Mouse (Mus musculus) layer of hippocampus, adult 2 months (tissue): ENCODE measurements at regions not wholly inside any gene's neighbourhood (a gene's known extent, or its start where the extent isn't known, plus 50 kb on each side); places are given as distances from the start of the nearest gene placed in this dataset.
"Not testable (repeated sequence)": the region's sequence is repeated elsewhere in the genome, so short reads cannot be mapped to it uniquely, and the experiment has no call there.

Experiments
- DNase-seq, 2 experiments: peaks; one replicate each; pipeline ENCODE4 v3.0.0; 2022; ENCODE audit warnings: low spot score in 2 of 2
- H3K27ac ChIP-seq: fragments of 200-600 bp; 2 replicates; pipeline ENCODE4 v1.8.1; 2022
- H3K4me3 ChIP-seq: fragments of 200-600 bp; 2 replicates; pipeline ENCODE4 v1.8.1; 2022; ENCODE audit warnings: mild to moderate bottlenecking
- CTCF ChIP-seq: fragments of 200-600 bp; conservative IDR thresholded peaks from 2 replicates; pipeline ENCODE4 v1.8.1; 2022; ENCODE audit warnings: antibody characterized with exemption, mild to moderate bottlenecking, moderate library complexity

- no peak overlapping the region for H3K4me3 ChIP-seq
- H3K27ac ChIP-seq: no peak overlapping the region
- TF ChIP-seq CTCF: no peak
- DNase-seq: no peak
These were observed 987.6 kb upstream of the Gm38303 start for GRCm38 (mm10) chr3:11323101-11323500.

- no peak overlapping the region for H3K27ac ChIP-seq
- no peak for TF ChIP-seq CTCF
- no peak overlapping the region for H3K4me3 ChIP-seq
- peak in 1 of 2 experiments; percentile 1 for DNase-seq
These were observed 957.5 kb upstream of the Gm38303 start for GRCm38 (mm10) chr3:11293001-11293400.

- DNase-seq: peak in 1 of 2 experiments; percentile 25
These were observed 925.6 kb upstream of the Gm38303 start for GRCm38 (mm10) chr3:11261052-11261451.

GRCm38 (mm10) chr3:11213996-11214395, 878.5 kb upstream of the Gm38303 start:
- no peak for TF ChIP-seq CTCF
- Histone ChIP-seq H3K27ac (no peak overlapping the region), H3K4me3 (no peak overlapping the region)
- DNase-seq: no peak

More at GRCm38 (mm10) chr3:11261052-11261451, 925.6 kb upstream of the Gm38303 start:
- no peak for TF ChIP-seq CTCF
- H3K27ac ChIP-seq: no peak overlapping the region
- H3K4me3 ChIP-seq: no peak overlapping the region

- H3K27ac ChIP-seq, DNase-seq, H3K4me3 ChIP-seq: not testable (repeated sequence)
- peak; percentile 40 for TF ChIP-seq CTCF
These were observed 877.6 kb upstream of the Gm38303 start for GRCm38 (mm10) chr3:11212921-11213648.

GRCm38 (mm10) chr3:11212290-11212912, 876.9 kb upstream of the Gm38303 start:
- not testable (repeated sequence) for DNase-seq, H3K27ac ChIP-seq, H3K4me3 ChIP-seq

- DNase-seq, H3K4me3 ChIP-seq, H3K27ac ChIP-seq: not testable (repeated sequence)
These were observed 875.7 kb upstream of the Gm38303 start for GRCm38 (mm10) chr3:11210920-11211811.

- H3K4me3 ChIP-seq: no peak overlapping the region
- no peak for DNase-seq
These were observed 838.5 kb upstream of the Gm38303 start for GRCm38 (mm10) chr3:11174002-11174401.

GRCm38 (mm10) chr3:11155350-11155749, 819.9 kb upstream of the Gm38303 start:
- DNase-seq: peak in 1 of 2 experiments; percentile 18
- no peak overlapping the region for H3K4me3 ChIP-seq
- TF ChIP-seq CTCF: no peak
- no peak overlapping the region for H3K27ac ChIP-seq

More at GRCm38 (mm10) chr3:11174002-11174401, 838.5 kb upstream of the Gm38303 start:
- H3K27ac ChIP-seq: no peak overlapping the region
- no peak for TF ChIP-seq CTCF
